Mouse (Mus musculus): ENCODE data around the gene Syn3.

GRCm38 (mm10) chr10:86108797-86109196 lies 389.9 kb downstream of the Syn3 start:
- TF ChIP-seq POLR2A (IDR thresholded peaks at IDR 0.05; ENCODE audit: control insufficient read depth, extremely low read depth, insufficient read depth, low read length, poor library complexity), result no peak
- TF ChIP-seq CTCF (IDR thresholded peaks at IDR 0.05; ENCODE audit: borderline replicate concordance, control insufficient read depth, extremely low read depth, insufficient read depth, low read length, poor library complexity), result no peak

Measured in thymus, adult 2 months (tissue).